Mouse (Mus musculus) heart, postnatal 10 days (tissue): ENCODE results near the gene Gm20388. TPM values are rescaled to one million over a fixed set of nuclear protein-coding genes. Genes with fewer than 3 reads are reported as not detected.
A peak's percentile ranks its signal among the peaks of the same experiment; 100 is the strongest.

ENCODE experiments used
- DNase-seq, 2 experiments: peaks; one replicate each; pipeline ENCODE4 v3.0.0; 2021
- intact Hi-C: fragments of 180-260 bp; cut with DNase I; formaldehyde crosslinking; loops from one replicate; pipeline ENCODE4 v1.15.1; 2025
- total RNA-seq, 2 experiments: library from RNA; stranded (reverse); gene quantifications; 2 replicates each; pipeline ENCODE4 v1.2.3; 2021

Gm20388 gene
- total RNA-seq, 2 experiments from 2014 or later, result 2.0 to 2.2 TPM

DNA sequence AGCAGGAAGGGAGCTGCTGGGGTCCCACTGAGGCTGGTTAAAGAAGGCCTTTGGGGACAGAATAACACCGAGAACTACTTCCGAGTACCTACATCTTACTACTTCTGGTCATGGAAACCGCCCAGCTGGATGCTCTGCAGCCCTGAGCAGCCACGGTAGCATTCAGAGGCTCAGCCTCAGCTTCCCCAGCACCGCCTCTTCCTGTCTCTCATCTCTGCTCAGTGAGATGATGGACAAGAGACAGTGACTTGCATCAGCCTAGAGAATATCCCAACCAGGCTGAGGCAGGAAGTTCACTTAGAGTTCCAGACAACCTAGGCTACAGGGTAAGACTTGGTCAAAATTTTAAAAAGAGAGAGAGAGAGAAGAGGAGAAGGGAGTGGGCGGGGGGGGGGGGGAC lies 3876.0 kb downstream of the Gm20388 start:
- no peak for DNase-seq
- intact Hi-C loops, result no loop called here

DNA sequence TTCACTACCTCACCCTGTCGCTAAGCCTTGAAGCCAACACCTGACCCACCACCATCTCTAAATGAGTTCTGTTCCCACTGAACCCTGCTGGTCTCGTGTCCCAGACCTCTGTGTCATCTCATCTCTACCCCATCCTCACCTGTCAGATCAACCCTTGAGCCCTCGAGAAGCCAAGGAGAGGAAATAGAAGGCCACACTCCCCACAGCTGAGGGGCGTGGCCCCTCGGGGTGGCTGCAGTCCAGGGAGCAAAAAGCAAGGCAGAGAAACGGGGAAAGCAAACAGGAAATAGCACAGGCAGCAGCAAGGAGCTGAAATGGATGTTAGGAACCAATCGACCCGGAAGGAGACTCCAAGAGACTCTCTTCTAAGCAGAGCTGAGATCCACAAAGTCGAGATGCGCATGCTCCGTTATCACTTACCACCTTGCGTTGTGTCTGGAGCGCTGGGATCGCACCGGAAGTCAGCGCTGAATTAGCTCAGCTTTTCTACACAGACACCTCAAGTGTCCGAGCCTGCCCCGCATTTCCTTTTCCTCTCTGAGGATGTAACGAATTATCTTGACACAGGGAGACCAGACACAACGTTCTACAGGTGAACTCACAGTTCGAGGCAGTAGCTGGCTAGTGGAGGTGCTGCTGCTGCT lies 3876.7 kb downstream of the Gm20388 start:
- no peak for DNase-seq
- intact Hi-C loops, result no loop called here

DNA sequence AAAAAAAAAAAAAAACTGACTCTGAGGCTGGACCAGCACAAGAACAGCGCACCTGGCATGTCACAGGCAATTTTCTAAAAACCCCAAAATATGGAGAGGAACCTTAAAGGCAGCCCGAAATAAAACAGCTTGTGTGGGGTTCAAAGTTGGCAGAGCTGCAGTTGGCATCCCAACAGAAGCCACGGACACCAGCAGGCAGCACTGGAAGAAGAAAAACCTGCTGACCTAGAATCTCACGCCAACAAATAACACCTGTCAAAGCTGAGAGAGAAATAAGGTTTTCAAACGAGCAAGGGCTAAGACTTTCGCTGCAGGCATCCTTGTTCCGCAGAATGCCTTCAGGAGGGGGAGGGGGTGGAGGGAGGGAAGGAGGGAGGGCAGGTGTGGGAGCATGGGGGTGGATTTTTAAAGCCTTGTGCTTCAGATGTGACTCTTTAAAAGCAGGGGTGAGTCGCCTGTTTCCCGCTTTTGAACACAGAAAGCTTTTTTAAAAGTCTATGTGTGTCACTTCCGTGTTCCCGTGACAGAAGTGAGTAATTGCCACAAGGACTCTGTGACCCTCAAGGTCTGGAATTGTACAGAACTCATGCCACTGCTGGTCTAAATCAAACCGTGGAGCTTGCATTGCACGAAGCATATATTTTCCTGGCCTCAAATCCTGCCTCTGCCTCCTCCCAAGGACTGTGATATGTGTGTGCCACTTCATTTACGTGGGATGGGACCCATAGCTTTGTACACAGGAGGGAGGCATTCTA lies 3878.0 kb downstream of the Gm20388 start:
- intact Hi-C loops, result no loop called here
- no peak for DNase-seq

DNA sequence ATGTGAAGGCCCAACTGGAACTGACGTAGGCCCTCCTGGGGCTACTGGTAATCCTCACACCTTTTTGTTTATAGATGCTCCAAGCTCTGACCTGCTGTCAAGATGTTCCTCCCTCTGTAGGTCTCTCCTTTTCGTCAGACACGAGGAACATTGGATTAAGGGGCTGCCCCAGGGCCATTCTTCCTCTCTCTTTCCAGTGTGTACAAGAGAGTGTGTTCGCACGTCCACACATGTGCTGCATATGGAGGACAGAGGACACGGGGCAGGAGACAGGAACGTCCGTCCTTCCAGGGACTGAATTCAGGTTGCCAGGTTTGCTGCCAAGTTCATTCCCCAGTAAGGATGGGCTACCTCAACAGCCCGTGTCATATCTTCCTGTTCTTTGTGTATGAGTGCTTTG lies 3878.8 kb downstream of the Gm20388 start:
- intact Hi-C loops, result no loop called here

DNA sequence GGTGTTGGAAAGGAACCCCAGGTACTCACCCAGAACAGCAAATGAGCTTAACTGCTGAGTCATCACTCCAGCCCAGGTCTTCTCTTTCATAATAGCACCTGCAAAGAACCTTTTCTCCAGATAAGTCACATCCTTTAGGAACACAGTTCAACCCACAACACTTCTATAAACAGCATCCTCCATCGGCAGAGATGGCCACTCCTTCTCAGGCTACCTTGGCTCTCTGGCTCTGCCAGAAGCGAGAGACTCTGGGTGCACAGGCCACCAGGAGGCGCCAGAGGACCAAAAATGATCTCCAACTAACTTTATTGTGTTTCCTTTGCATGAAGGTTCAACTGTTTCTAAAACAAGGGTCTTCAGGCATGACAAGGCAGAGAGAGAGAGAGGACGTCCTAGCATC lies 3879.3 kb downstream of the Gm20388 start:
- intact Hi-C loops, result loop anchor here (1.0 to 10.0 kb wide), 4 partner anchors 45 to 555 kb away; no protein-coding TSS in a partner anchor
- peak; percentile 87 to 94 for DNase-seq

More for the DNA sequence above, 3878.8 kb downstream of the Gm20388 start:
- DNase-seq, result no peak

DNA sequence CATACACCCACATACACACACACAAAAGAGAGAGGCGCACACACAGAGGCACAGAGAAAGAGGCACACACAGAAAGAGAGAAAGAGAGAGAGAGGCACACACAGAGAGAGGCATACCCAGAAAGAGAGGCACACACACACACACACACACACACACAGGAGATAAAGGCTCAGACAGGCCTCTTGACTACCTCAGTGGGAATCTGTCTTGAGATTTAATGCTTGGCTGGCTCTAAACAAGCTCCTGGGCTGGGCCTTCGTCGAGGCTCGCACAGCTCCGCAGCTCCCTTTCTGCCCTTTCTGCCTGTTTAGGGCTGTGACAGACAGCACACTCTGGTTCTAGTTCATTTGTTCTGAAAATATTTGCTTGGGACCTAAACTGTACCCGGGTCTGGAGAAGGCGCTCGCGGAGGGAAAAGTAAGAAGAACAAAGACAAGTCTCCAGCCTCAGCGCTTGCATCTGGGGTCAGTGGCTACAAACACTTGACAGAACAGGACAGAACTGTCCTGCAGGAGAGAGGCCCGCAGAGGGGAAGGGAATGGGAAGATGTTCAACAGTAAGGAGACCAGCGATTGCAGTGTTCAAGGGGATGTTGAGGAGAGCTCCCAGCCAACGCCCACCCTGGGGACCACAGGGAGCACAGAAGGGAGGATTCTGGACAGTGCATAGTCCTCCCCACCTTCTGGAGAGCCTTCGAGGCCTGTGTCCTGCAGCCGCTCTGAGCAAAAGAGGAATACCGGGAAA lies 3880.6 kb downstream of the Gm20388 start:
- intact Hi-C loops, result loop anchor here (2.0 to 10.0 kb wide), 3 partner anchors 44 to 554 kb away; no protein-coding TSS in a partner anchor
- DNase-seq, result no peak

DNA sequence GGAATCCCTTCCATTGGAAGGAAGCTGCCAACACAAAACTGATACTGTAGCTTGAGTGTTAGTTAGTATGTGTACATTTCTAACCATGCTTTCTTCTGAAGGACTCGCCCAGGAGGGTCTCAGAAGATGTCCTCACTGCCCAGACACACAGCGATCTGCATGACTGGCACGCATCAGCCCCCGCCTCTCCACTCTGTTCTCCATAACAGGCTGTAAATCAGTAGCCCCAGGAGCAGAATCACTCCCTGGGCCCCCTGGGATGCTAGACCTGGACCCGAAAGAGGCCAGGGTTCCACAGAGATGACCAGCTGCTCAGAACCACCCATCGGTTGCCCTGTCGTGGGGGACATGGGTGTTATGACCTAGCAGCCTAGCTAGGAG lies 3881.2 kb downstream of the Gm20388 start:
- intact Hi-C loops, result loop anchor here (2.0 to 10.0 kb wide), 3 partner anchors 43 to 553 kb away; no protein-coding TSS in a partner anchor

DNA sequence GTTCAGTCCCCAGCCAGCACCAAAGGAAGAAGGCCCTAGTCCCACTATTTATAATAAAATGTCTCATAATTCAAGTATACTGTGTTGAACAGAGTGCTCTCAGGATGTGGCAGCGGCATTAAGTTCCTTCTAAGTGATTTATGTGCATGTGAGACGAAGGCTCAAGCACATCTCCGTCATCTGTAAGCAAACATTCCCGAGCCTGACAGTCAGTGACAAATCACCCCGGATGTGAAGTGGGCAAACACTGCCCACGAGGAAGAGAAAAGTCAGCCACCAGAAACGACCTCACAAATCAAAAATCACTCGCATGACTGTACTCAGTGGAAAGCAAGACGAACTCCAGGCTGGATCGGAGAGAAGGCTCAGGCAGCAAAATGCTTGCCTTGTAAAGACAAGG lies 3883.3 kb downstream of the Gm20388 start:
- intact Hi-C loops, result loop anchor here (5.0 to 10.0 kb wide), 2 partner anchors 113 to 551 kb away; no protein-coding TSS in a partner anchor
- no peak for DNase-seq

More for the DNA sequence above, 3881.2 kb downstream of the Gm20388 start:
- DNase-seq, result no peak

DNA sequence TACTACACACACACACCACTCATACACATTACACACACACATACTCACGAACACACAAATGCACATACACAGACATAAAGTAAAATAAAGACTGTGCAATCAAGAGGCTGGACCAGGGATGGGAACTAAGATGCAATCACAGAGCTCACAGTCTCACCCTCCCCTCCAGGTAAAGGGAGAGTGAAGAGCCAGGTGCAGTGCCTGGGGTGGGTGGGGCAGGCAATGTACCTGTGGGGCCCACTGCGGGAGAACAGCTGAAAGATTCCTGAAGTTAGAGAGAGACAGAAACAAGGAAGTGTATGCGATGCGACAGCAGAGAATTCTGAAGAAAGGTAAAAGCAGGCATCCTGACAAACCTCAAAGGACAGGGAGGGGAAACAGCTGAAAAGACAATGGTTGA lies 3884.1 kb downstream of the Gm20388 start:
- intact Hi-C loops, result loop anchor here (5.0 to 10.0 kb wide), 2 partner anchors 113 to 550 kb away; no protein-coding TSS in a partner anchor

DNA sequence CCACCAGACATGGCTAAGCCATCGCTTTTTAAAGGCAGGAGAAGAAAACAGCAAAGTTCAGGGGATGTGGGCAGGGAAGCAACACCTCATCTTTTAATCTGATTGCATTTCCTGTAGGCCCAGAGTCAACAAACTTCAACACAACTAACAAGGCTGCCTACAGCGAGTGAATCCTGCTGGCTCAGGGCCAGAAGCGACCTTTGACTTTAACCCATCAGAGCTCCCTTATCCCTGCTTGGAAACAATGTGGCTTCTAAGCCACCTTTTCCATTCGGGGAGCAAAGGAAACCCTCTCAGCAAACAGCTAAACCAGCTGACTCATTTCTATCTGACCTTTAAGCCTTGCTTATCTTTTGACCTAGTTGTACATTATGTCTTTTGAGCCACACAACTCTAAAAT lies 3886.1 kb downstream of the Gm20388 start:
- intact Hi-C loops, result loop anchor here (10.0 kb wide), 1 partner anchor 548 kb away; no protein-coding TSS in a partner anchor
- DNase-seq, result no peak

More for the DNA sequence above, 3884.1 kb downstream of the Gm20388 start:
- DNase-seq, result no peak

DNA sequence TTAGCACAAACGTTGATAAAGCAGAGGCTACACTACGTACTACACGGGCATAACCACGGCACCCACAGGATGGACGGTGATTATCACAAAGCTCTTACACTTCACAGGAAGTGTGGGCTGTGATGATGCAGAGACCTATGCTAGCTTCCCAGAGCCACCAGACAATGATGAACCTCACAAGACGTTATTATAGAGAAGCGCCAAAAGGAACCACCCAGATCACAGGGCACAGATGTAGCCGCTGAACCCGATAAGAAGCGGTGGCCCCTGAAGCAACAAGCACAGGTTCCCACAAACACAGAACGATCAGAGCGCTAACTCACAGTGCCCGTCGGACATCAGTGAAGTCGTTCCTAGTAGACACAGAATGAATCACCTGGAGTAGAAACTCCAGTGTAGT lies 3887.3 kb downstream of the Gm20388 start:
- DNase-seq, result no peak
- intact Hi-C loops, result loop anchor here (10.0 kb wide), 1 partner anchor 547 kb away; no protein-coding TSS in a partner anchor

DNA sequence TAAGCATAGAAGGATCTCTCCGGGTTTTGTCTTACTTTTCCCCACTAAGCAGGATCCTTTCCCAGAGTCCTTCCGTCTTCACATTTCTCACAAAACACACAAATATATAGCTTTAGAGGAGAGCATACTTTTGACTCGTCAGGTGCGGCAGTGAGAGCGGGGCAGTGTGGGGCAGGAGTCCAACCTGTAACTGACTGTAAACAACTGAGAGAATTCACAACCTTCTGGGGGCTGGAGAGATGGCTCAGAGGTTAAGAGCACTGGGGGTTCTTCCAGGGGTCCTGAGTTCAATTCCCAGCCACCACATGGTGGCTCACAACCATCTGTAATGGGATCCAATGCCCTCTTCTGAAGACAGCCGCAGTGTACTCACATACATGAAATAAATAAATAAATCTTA lies 3888.8 kb downstream of the Gm20388 start:
- no peak for DNase-seq
- intact Hi-C loops, result loop anchor here (10.0 kb wide), 1 partner anchor 545 kb away; no protein-coding TSS in a partner anchor

DNA sequence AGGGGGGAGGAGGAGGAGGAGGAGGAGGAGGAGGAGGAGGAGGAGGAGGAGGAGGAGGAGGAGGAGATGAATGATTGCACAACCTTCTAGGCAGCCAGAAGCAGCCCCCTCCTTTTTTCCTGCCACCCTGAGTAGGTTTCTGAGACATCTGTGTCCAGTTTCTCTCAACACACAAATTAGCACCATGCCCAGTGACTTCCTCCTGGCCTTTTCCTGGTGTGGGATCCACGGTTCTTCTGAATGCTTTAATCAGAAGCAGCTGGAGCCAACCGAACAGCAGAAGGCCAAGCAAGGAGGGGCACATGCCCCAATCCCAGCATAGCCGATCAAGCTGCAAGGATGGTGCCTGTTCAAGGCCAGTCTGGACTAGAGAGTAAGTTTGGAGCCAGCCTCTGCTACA lies 3889.2 kb downstream of the Gm20388 start:
- no peak for DNase-seq
- intact Hi-C loops, result loop anchor here (10.0 kb wide), 1 partner anchor 545 kb away; no protein-coding TSS in a partner anchor

DNA sequence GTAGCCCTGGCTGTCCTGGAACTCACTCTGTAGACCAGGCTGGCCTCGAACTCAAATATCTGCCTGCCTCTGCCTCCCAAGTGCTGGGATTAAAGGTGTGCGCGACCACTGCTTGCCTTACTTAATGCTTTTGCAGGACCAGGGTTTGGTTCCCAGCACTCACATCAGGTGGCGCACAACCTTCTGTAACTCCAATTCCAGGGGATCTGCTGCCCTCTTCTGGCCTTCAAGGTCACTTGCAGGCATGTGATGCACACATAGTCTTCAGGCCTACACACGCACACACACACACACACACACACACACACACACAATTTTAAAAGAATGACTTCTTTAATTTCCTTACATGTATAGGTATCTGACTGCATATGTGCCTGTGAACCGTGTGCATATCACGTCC lies 3890.2 kb downstream of the Gm20388 start:
- no peak for DNase-seq
- intact Hi-C loops, result no loop called here

DNA sequence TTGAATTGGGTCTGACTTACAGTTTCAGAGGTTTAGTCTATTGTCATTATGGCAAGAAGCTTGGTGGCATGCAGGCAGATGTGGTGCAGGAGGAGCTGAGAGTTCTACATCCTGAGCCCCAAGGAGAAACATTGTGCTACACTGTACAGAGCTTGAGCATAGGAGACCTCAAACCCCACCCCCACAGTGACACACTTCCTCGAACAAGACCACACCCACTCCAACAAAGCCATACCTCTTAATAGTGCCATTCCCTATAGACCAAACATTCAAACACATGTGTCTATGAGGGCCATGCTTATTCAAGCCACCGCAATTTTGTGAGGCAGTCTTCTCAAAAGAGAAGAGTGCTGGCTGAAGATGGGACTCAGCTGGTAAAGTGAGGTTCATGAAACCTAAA lies 3890.9 kb downstream of the Gm20388 start:
- intact Hi-C loops, result no loop called here
- no peak for DNase-seq

DNA sequence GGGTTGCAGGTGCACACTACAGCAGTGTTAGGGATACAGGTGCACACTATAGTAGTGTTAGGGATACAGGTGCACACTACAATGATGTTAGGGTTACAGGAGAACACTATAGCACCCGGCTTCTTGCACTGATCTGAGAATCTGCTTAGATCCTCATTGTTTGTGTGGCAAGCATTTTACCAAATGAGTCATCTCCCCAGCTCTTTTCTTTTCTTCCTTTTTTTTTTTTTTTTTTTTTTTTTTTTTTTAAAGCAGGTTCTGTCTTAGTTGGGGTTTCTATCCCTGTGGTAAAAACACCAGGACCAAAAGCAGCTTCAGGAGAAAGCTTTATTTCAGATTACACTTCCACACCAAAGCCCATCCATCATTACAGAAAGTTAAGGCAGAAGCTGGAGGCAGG lies 3893.0 kb downstream of the Gm20388 start:
- DNase-seq, result no peak
- intact Hi-C loops, result no loop called here

DNA sequence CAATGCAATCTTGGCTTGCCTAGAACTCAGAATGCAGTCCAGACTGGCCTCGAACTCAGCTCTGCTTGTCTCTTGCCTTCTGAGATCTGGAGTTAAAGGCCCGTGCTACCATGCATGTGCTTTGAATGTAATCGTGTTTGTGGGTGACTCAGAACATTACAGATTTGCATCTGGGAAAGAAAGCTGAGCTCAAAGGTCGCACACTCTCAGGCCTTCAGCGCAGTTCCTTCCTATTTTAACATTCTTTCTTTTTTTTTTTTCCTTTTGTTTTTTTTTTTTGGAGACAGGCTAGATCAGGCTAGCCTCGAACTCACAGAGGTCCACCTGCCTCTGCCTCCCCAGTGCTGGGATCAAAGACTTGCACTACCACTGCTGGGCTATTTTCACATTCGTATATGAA lies 3893.9 kb downstream of the Gm20388 start:
- intact Hi-C loops, result no loop called here
- no peak for DNase-seq

DNA sequence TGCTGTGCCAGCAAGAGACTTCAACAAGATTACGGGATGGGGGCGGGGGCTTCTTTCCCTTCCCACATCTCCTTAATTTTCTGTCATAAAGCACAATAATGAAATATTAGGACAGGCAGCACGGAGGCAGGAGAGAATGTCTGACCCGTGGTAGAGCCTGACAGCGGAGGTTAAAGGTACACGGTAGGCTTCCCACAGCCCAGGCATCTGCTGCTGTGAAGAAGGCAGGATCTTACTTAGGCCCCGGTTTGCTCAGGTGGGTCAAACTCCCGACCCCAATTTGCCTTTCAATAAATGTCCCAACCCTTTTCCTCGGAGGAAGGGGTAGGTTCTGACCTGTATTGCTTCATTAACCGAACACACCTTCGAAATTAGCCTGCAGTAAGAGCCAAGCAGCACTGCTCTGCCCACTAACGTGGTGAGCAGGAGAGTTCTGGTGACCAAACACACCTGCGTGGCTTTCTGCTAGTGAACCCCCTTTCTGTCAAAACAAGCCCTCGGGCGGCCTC lies 3894.6 kb downstream of the Gm20388 start:
- DNase-seq, result no peak
- intact Hi-C loops, result no loop called here

DNA sequence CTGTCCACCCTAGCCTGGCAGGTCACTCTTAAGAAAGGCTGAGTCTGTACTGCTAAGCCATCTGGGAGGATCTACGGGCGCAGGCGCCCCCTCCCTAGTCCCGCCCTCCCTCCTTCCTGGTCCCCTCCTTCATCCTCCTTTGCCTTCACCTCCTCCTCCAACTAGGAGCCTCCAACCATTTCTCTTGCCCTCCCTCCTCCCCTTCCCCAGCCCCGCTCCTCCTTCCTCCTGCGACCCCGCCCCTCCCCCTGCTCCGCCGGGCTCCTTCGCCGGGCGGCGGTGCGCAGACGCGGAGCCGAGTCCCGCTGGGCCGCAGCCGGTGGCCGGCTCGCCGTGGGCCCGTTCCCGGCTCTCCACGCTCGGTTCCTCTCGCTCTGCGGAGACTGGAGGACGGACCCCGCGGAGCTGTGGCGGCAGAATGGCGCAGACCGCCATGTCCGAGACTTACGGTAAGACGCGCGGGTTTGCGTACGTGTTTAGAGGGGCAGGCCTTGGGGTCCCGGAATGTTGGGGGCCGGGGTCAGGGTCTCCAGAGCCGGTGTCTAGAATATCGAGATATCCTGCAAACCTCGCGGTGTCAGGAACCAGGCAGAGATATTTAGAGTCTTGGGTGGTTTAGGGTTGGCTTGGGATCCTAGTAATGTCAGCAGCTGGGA lies 3895.2 kb downstream of the Gm20388 start, which contains the start of gene Rab4a:
Gene Rab4a (plus strand): TSS at position 268 of the 656 bp plus-strand sequence.
- DNase-seq, result peak; percentile 84
- intact Hi-C loops, result no loop called here

DNA sequence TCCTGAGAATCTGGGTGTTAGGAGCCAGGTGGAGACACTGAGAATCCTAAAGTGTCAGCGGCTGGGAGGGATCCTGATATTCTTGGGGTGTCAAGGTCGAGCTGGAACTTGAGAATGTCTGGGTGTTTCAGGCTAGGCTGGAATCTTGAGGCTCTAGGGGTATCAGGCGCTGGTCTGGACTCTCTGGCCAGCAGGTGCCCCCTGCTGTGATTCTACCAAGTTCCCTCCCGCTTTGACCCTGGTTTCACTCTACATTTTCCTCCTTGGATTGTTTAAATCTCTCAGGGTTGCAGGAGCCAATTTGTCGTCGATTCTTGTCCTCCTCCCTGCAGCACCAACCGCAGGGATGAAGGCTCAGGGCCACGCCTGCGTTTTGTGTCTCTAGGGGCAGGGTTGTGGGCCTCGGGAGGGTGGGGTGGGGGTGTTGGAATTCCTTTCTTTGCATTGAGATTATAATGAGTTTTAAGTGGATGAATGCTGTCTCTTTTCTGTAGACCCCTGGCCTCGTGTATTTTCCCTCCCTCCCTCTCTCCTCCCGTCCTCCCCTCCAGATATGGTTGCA lies 3895.8 kb downstream of the Gm20388 start:
- intact Hi-C loops, result no loop called here
- DNase-seq, result peak in 1 of 2 experiments; percentile 5
